Comparison of ENCODE assay signal across 32 mouse cellular contexts in genomic region chr2:157935444-157936171, GRCm38 (mm10). TPM values are rescaled to one million over a fixed set of nuclear protein-coding genes. Genes with fewer than 3 reads are reported as not detected.
A peak's percentile ranks its signal among the peaks of the same experiment; 100 is the strongest.
DNase-seq lines count a peak whose midpoint lies in the region; ATAC-seq and TF ChIP-seq lines count a peak whose summit lies in the region.
"Had no signal": no experiment of that assay in that cellular context is flagged by ENCODE, and none has a peak within 500 bp of the region (broad histone marks: within the 10 kb centered on the region; RNA-seq: fewer than 3 reads in every experiment).

No protein-coding gene starts in this region.

- no peak for TF ChIP-seq RAD21 in MEL (IDR thresholded peaks at IDR 0.05; ENCODE audit: low read depth, low read length)

- H3K27me3 ChIP-seq in MEL (ENCODE audit: control insufficient read depth in 1 of 2, insufficient read depth in 2 of 2, low read length in 2 of 2) = no peaks in the 10 kb centered on the region
- H3K27me3 ChIP-seq in intestine, postnatal 0 days (replicated peaks; ENCODE audit: control insufficient read depth, insufficient read depth, low read length) = peaks cover 32% of the 10 kb centered on the region
- H3K27me3 ChIP-seq in liver, embryonic 14.5 days (ENCODE audit: control insufficient read depth, insufficient read depth, low read length) = no peaks in the 10 kb centered on the region; the same call in 1 of the 2 replicates
- 0 out of 2 replicates have a peak, but pooled peaks cover 5% of the 10 kb centered on the region for H3K27me3 ChIP-seq in stomach, embryonic 14.5 days (ENCODE audit: control insufficient read depth, insufficient read depth, low read length)
- 0 out of 2 replicates have a peak, but pooled peaks cover 2% of the 10 kb centered on the region for H3K27me3 ChIP-seq in midbrain, embryonic 14.5 days (ENCODE audit: control insufficient read depth, insufficient read depth, low read length)

- H3K4me1 ChIP-seq in MEL (ENCODE audit: control insufficient read depth in 1 of 2, insufficient read depth in 2 of 2, low read length in 2 of 2) = peaks cover 0 to 7% of the 10 kb centered on the region in 2 experiments; a peak in 2 of 4 replicates
- no peaks in the 10 kb centered on the region for H3K4me1 ChIP-seq in intestine, postnatal 0 days (replicated peaks; ENCODE audit: control insufficient read depth, insufficient read depth, low read length)
- H3K4me1 ChIP-seq in liver, embryonic 14.5 days (replicated peaks; ENCODE audit: control insufficient read depth in 2 of 2, insufficient read depth in 2 of 2, low read length in 1 of 2) = peaks cover 0 to 6% of the 10 kb centered on the region in 2 experiments; a peak in 2 of 4 replicates
- no peaks in the 10 kb centered on the region for H3K4me1 ChIP-seq in stomach, embryonic 14.5 days (ENCODE audit: control insufficient read depth, insufficient read depth, low read length)
- peaks cover 22% of the 10 kb centered on the region for H3K4me1 ChIP-seq in midbrain, embryonic 14.5 days (ENCODE audit: control insufficient read depth, insufficient read depth, low read length)
- H3K4me1 ChIP-seq: lung, embryonic 15.5 days had no signal

- H3K9me3 ChIP-seq in MEL (replicated peaks; ENCODE audit: insufficient read depth, low read length) = no peaks in the 10 kb centered on the region
- H3K9me3 ChIP-seq in intestine, postnatal 0 days (ENCODE audit: control insufficient read depth) = no peaks in the 10 kb centered on the region
- H3K9me3 ChIP-seq in liver, embryonic 14.5 days (ENCODE audit: control insufficient read depth, low read length) = no peaks in the 10 kb centered on the region
- H3K9me3 ChIP-seq in stomach, embryonic 14.5 days (ENCODE audit: control insufficient read depth, low read depth, low read length) = no peaks in the 10 kb centered on the region
- H3K9me3 ChIP-seq in midbrain, embryonic 14.5 days (ENCODE audit: control insufficient read depth, low read length) = no peaks in the 10 kb centered on the region
- H3K9me3 ChIP-seq: forebrain, embryonic 13.5 days; G1E; lung, embryonic 15.5 days; midbrain, embryonic 12.5 days; neural tube, embryonic 13.5 days had no signal

- WGBS in intestine, postnatal 0 days = 45% methylated on average over 11 of the region's 11 CpGs
- 32% methylated on average over 11 of the region's 11 CpGs for WGBS in liver, embryonic 14.5 days (ENCODE audit: insufficient replicate concordance)
- 62% methylated on average over 11 of the region's 11 CpGs for WGBS in stomach, embryonic 14.5 days
- 79% methylated on average over 11 of the region's 11 CpGs for WGBS in midbrain, embryonic 14.5 days

- H3K36me3 ChIP-seq in MEL (ENCODE audit: control insufficient read depth in 1 of 2, insufficient read depth in 2 of 2, low read length in 2 of 2) = no peaks in the 10 kb centered on the region
- H3K36me3 ChIP-seq in intestine, postnatal 0 days (ENCODE audit: control insufficient read depth, insufficient read depth) = no peaks in the 10 kb centered on the region
- H3K36me3 ChIP-seq in liver, embryonic 14.5 days (replicated peaks; ENCODE audit: control insufficient read depth, insufficient read depth, low read depth) = no peaks in the 10 kb centered on the region
- H3K36me3 ChIP-seq in stomach, embryonic 14.5 days (ENCODE audit: control insufficient read depth, insufficient read depth, low read length) = no peaks in the 10 kb centered on the region
- peaks cover 38% of the 10 kb centered on the region for H3K36me3 ChIP-seq in midbrain, embryonic 14.5 days (ENCODE audit: control insufficient read depth, insufficient read depth, low read length)
- H3K36me3 ChIP-seq: G1E; heart, embryonic 12.5 days; lung, embryonic 15.5 days had no signal

- no peak for TF ChIP-seq CTCF in MEL (IDR thresholded peaks at IDR 0.05 in 2 of 3, conservative IDR thresholded peaks at IDR 0.05 in 1 of 3; ENCODE audit: control insufficient read depth in 1 of 3, insufficient read depth in 1 of 3, low read depth in 2 of 3, low read length in 3 of 3, poor library complexity in 1 of 3, severe bottlenecking in 1 of 3)
- no peak; the same call in 1 of the 2 replicates for TF ChIP-seq CTCF in intestine, postnatal 0 days (IDR thresholded peaks at IDR 0.05; ENCODE audit: low read depth)
- TF ChIP-seq CTCF in liver, embryonic 14.5 days (IDR thresholded peaks at IDR 0.05; ENCODE audit: low read depth) = no peak

- no peak overlapping the region for H3K4me3 ChIP-seq in MEL (ENCODE audit: control insufficient read depth in 1 of 2, insufficient read depth in 1 of 2, low read depth in 2 of 2, low read length in 2 of 2)
- H3K4me3 ChIP-seq in intestine, postnatal 0 days (ENCODE audit: low read depth, low read length) = no peak overlapping the region
- H3K4me3 ChIP-seq in liver, embryonic 14.5 days (ENCODE audit: insufficient read depth in 1 of 2, low read depth in 2 of 2, low read length in 2 of 2) = no peak overlapping the region
- no peak overlapping the region for H3K4me3 ChIP-seq in stomach, embryonic 14.5 days (ENCODE audit: low read depth, low read length)
- H3K4me3 ChIP-seq in midbrain, embryonic 14.5 days (replicated peaks; ENCODE audit: low read depth, low read length) = no peak overlapping the region
- H3K4me3 ChIP-seq: forebrain, embryonic 13.5 days; heart, embryonic 12.5 days; lung, embryonic 15.5 days; midbrain, embryonic 12.5 days; neural tube, embryonic 13.5 days had no signal

- DNase-seq in MEL (ENCODE audit: low read depth, low spot score) = peak; percentile 29
- peak in 1 of 3 experiments; percentile 18 for DNase-seq in liver, embryonic 14.5 days (ENCODE audit: low read depth in 3 of 3, low spot score in 3 of 3)
- DNase-seq in thymus, postnatal 25 days = no peak
- no peak for DNase-seq in layer of hippocampus, postnatal 25 days (ENCODE audit: extremely low spot score in 1 of 2, low spot score in 1 of 2)
- no peak for DNase-seq in midbrain, embryonic 14.5 days
- no peak for DNase-seq in heart, postnatal 14 days
- DNase-seq: adrenal gland, postnatal 14 days; cerebellum, adult 18-20 months; cerebellum, postnatal 14 days; gastrocnemius, postnatal 14 days; heart, adult 11 months; kidney, adult 2 months; kidney, postnatal 4 days; right cerebral cortex, postnatal 4 days; thymus, adult 2 months; thymus, postnatal 4 days had no signal

- no peak overlapping the region for H3K27ac ChIP-seq in MEL (ENCODE audit: control insufficient read depth, low read depth, low read length)
- no peak overlapping the region for H3K27ac ChIP-seq in intestine, postnatal 0 days (ENCODE audit: low read depth, low read length)
- no peak overlapping the region for H3K27ac ChIP-seq in liver, embryonic 14.5 days
- H3K27ac ChIP-seq in stomach, embryonic 14.5 days (ENCODE audit: low read length) = no peak overlapping the region
- no peak overlapping the region for H3K27ac ChIP-seq in midbrain, embryonic 14.5 days (replicated peaks; ENCODE audit: low read depth, low read length)
- H3K27ac ChIP-seq: forebrain, embryonic 13.5 days; hindbrain, embryonic 14.5 days; kidney, postnatal 0 days; lung, embryonic 15.5 days; midbrain, embryonic 12.5 days; neural tube, embryonic 13.5 days had no signal

- H3K4me2 ChIP-seq in intestine, postnatal 0 days (replicated peaks; ENCODE audit: low read depth) = peak overlapping the region; percentile 17; the same call in 1 of the 2 replicates
- no peak overlapping the region for H3K4me2 ChIP-seq in liver, embryonic 14.5 days (ENCODE audit: low read depth)
- no peak overlapping the region for H3K4me2 ChIP-seq in stomach, embryonic 14.5 days (replicated peaks; ENCODE audit: low read depth, low read length)
- H3K4me2 ChIP-seq in midbrain, embryonic 14.5 days (ENCODE audit: low read length) = no peak overlapping the region
- H3K4me2 ChIP-seq: forebrain, embryonic 13.5 days; heart, embryonic 12.5 days; hindbrain, embryonic 14.5 days; lung, embryonic 15.5 days; midbrain, embryonic 12.5 days; neural tube, embryonic 13.5 days had no signal

- intact Hi-C loops in heart, postnatal 14 days (cut with DNase I) = no loop called here

- no peak overlapping the region for H3K9ac ChIP-seq in MEL (ENCODE audit: control insufficient read depth, low read depth, low read length, poor library complexity, severe bottlenecking)
- H3K9ac ChIP-seq in intestine, postnatal 0 days (ENCODE audit: low read depth, low read length) = no peak overlapping the region
- H3K9ac ChIP-seq in liver, embryonic 14.5 days (replicated peaks) = no peak overlapping the region
- no peak overlapping the region for H3K9ac ChIP-seq in stomach, embryonic 14.5 days (replicated peaks; ENCODE audit: low read depth, low read length)
- H3K9ac ChIP-seq in midbrain, embryonic 14.5 days (replicated peaks; ENCODE audit: low read length) = no peak overlapping the region
- H3K9ac ChIP-seq: forebrain, embryonic 13.5 days; heart, embryonic 12.5 days; hindbrain, embryonic 14.5 days; lung, embryonic 15.5 days; midbrain, embryonic 12.5 days; neural tube, embryonic 13.5 days had no signal

- peak; percentile 78 for ATAC-seq in intestine, postnatal 0 days
- ATAC-seq in liver, embryonic 14.5 days (ENCODE audit: insufficient read depth) = peak; percentile 45; the same call in 1 of the 2 replicates
- 0 out of 2 replicates have a peak, but pooled peaks have one; percentile 47 for ATAC-seq in stomach, embryonic 14.5 days (ENCODE audit: insufficient number of reproducible peaks, insufficient read depth, low FRiP score, low read depth)
- no peak for ATAC-seq in midbrain, embryonic 14.5 days (ENCODE audit: low FRiP score, low TSS enrichment)
- ATAC-seq: forebrain, embryonic 13.5 days; Patski had no signal

- TF ChIP-seq EP300 in MEL (IDR thresholded peaks at IDR 0.05; ENCODE audit: low read depth in 1 of 2, low read length in 2 of 2) = peak in 1 of 2 experiments; percentile 60; a peak in 1 of 4 replicates
- peak; percentile 38 for TF ChIP-seq EP300 in liver, embryonic 14.5 days (IDR thresholded peaks at IDR 0.05; ENCODE audit: low read depth)

- TF ChIP-seq POLR2A in MEL (IDR thresholded peaks at IDR 0.05; ENCODE audit: control insufficient read depth in 1 of 2, insufficient read depth in 1 of 2, low read depth in 1 of 2, low read length in 2 of 2, poor library complexity in 1 of 2) = no peak

- H3K79me2 ChIP-seq in MEL (ENCODE audit: control insufficient read depth, insufficient read depth, low read length, poor library complexity) = no peaks in the 10 kb centered on the region

TF ChIP-seq in MEL, 35 proteins besides CTCF, POLR2A, EP300 and RAD21 (continues in another document):
- no peak for TF ChIP-seq ZC3H11A (IDR thresholded peaks at IDR 0.05; ENCODE audit: low read depth, low read length)
- no peak for TF ChIP-seq ELF1 (IDR thresholded peaks at IDR 0.05; ENCODE audit: low read depth, low read length)

RNA-seq across cellular contexts. Expression of gene Vstm2l, which starts 21.2 kb away (rescaled TPM):
- total RNA-seq in MEL (2012; rRNA removed) = not detected in 2 replicates
- polyA plus RNA-seq in MEL (2012; ENCODE audit: insufficient read depth in 1 of 2, insufficient read length in 2 of 2, low read depth in 1 of 2, low replicate concordance in 2 of 2, missing spikeins in 1 of 2) = not detected
- 0.75 and 0.90 TPM in 2 replicates for polyA plus RNA-seq in intestine, postnatal 0 days (2015; fragmentation: Nextera tagmentation; extraction: Ambion mirVana)
- 0.06 and 0.13 TPM in 2 replicates for polyA plus RNA-seq in liver, embryonic 14.5 days (2012; rRNA removed)
- not detected in 2 replicates for polyA plus RNA-seq in liver, embryonic 14.5 days (2014; fragmentation: Nextera tagmentation; extraction: Ambion mirVana)
- 0.17 and 0.49 TPM in 2 replicates for polyA plus RNA-seq in stomach, embryonic 14.5 days (2014; fragmentation: Nextera tagmentation; extraction: Ambion mirVana)
- total RNA-seq in layer of hippocampus, postnatal 25 days (2021) = 100 to 1,000 TPM; 114 to 131 TPM
- 38.5 and 56.7 TPM in 2 replicates for polyA plus RNA-seq in midbrain, embryonic 14.5 days (2014; fragmentation: Nextera tagmentation; extraction: Ambion mirVana)
- total RNA-seq in heart, postnatal 14 days (2021) = not detected
- total RNA-seq: G1E; gastrocnemius, postnatal 14 days; hematopoietic stem cell, adult 5-6 weeks; liver, adult 2 months; megakaryocyte, adult 5-6 weeks had no signal
- polyA plus RNA-seq: G1E; heart, embryonic 12.5 days; heart, postnatal 0 days; limb, embryonic 11.5 days; liver, adult 2 months; Patski had no signal

Comparison
In these comparisons a context has a peak if more than half of its experiments do, and no peak if none do; other contexts are left out.
1. RNA of gene Vstm2l, which starts 21.2 kb away (polyA plus RNA-seq): 38.5 to 56.7 TPM in midbrain, embryonic 14.5 days; 0.75 to 0.90 TPM in intestine, postnatal 0 days, 0.17 to 0.49 TPM in stomach, embryonic 14.5 days, 0.06 to 0.13 TPM in liver, embryonic 14.5 days and not detected in MEL; every median in the first group is over 10 times any median in the second.